Mouse (Mus musculus): ENCODE data around the gene Cygb.
"Not testable (repeated sequence)": the region's sequence is repeated elsewhere in the genome, so short reads cannot be mapped to it uniquely, and the experiment has no call there.

The Cygb gene

GRCm38 (mm10) chr11:116615735-116616437 lies 38.2 kb downstream of the Cygb start:
- peak; percentile 85 for DNase-seq (ENCODE audit: low read depth, low spot score)

- no peak for DNase-seq (ENCODE audit: low read depth, low spot score)
Measured at GRCm38 (mm10) chr11:116613234-116613633, 40.9 kb downstream of the Cygb start.

DNA sequence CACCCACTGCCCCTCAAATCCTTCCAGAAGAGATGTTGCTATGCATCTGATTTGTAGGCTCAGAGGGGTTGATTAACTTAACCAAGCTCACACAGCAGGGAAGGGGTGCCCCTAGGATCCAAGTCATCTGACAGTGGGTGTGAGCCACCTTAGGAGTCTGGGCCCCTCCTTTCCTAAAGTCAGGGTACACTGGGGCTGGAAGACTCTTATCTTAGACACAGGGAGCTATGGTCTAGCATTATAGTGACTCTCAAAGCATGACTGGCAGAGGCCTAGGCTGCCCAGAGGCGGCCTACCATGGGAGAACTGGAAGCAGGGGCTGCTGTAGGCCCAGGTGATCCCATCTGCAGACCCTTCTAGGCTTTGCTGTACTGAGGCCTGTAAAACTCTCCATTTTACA lies 41.6 kb downstream of the Cygb start:
- no peak for DNase-seq (ENCODE audit: low read depth, low spot score)

GRCm38 (mm10) chr11:116611883-116612282 lies 42.2 kb downstream of the Cygb start:
- no peak for DNase-seq (ENCODE audit: low read depth, low spot score)

DNA sequence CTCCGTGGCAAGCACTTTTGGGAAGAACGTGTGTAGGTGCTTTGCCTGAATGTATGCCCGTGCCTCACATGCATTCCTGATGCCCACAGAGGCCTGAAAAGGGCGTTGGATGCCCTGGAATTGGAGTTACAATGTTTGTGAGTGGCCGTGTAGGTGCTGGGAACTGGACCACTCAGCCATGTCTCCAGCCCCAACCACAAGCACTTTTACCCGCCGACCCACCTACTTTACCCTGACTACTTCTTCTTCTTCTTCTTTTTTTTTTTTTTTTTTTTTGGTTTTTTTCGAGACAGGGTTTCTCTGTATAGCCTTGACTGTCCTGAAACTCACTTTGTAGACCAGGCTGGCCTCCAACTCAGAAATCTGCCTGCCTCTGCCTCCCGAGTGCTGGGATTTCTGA lies 42.9 kb downstream of the Cygb start:
- not testable (repeated sequence) for DNase-seq (ENCODE audit: low read depth, low spot score)

GRCm38 (mm10) chr11:116609965-116610630 lies 44.0 kb downstream of the Cygb start:
- DNase-seq (ENCODE audit: low read depth, low spot score): no peak

DNA sequence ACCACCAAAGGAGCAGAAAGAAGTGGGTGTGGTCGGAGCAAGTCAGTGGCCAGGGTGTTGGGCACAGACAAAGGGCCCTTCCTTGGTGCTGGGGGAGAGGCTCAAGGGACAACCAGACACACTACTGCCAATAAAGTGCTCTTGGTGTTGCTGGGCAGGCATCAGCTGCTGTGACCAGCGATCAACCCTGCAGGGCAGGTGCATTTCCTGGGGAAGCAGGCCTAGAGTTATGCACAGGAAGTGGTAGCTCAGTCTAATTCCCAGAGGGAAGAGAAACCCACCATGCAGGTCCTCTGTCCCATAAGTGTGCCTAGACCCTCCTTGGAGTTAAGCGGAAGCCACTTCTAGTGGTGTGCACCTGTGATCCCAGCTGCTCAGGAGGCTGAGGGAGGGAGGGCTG lies 46.4 kb downstream of the Cygb start:
- DNase-seq (ENCODE audit: low read depth, low spot score): peak; percentile 45

DNA sequence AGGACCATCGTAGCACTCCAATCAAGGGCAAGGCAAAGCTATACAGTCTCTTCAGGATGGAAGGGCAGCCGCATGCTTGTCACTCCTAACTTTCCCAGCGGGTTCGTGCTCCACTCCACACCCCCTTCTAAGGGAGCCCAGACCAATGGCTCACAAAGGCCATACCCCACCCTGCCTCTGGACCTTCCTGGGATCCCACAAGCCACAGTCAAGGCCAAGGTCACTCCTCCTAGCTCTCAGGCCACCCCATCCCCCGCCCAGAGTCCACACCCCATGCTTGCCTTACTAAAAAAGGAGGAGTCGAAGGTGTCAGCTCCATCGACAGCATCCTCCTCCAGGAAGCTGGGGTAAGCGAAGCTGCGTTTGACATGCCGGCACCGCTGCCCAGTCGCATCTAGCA lies 50.0 kb downstream of the Cygb start:
- peak; percentile 74 for DNase-seq (ENCODE audit: low read depth, low spot score)

- DNase-seq (ENCODE audit: low read depth, low spot score): peak; percentile 90
Measured at GRCm38 (mm10) chr11:116603339-116603738, 50.8 kb downstream of the Cygb start.

DNA sequence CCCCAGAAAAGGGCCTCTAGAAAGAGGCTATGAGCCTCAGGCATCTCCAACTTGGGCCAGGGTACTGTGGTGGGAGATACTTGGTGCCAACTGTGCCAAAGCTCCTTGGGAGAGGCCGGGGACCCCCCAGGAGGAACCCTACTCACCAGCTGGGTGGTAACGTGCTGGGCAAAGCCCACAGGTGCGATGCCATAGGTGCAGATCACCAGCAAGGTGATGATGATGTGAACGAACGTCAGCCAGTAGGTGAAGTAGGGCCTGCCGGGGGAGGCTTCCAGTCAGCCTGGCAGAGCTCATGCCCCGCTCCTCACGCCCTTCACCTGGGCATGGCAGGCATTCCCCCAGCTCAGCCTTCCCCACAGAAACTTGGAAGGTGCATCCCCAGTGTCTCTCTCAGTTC lies 52.1 kb downstream of the Cygb start:
- DNase-seq (ENCODE audit: low read depth, low spot score): no peak

DNA sequence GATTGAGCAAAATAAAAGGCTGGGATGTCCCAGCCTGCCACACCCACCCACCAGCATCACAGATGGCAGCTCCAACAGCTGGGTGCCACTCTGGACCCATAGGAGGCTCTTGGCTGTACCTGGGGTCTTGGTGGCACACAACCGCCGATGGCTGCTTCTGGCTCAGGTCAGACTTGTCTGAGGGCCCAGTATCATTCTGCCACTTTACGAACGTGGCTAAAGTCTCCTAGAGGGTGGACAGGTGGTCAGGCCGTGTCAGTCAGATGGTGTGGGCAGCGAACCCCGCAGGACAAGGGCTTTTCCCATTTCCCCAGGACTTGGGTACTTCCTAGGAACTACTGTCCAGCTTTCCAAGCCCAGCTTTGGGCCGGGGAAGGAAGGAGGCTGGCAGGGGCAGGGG lies 52.9 kb downstream of the Cygb start:
- no peak for DNase-seq (ENCODE audit: low read depth, low spot score)

- DNase-seq (ENCODE audit: low read depth, low spot score): no peak
Measured at GRCm38 (mm10) chr11:116599230-116599629, 54.9 kb downstream of the Cygb start.

DNA sequence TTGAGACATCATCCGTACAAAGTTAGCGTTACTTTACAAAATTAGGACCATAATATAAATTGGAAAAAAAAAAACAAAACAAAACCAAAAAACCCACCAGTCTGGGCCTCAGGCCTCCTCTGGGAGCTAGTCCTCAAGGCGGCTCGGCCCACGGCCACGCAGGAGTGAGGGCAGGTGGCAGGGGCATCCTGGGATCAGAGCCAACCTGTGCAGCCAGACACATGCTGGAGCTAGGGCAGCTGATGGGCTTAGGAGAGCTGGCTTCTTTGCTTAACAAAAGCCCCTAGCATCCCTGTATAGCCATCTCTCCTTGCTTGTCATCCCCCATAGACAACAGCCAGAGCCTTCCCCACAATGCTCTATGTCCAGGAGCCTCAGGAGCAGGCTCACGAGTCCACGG lies 55.9 kb downstream of the Cygb start:
- no peak for DNase-seq (ENCODE audit: low read depth, low spot score)

- no peak for DNase-seq (ENCODE audit: low read depth, low spot score)
Measured at GRCm38 (mm10) chr11:116596766-116597165, 57.3 kb downstream of the Cygb start.
